Mouse (Mus musculus) c-Kit-positive CD71-positive TER-119-positive erythroid progenitor cells, embryonic 14.5 days (primary cell): ENCODE data around the gene Arid5b.

Experiments used
- DNase-seq: peaks from one replicate; pipeline ENCODE4 v3.0.0-alpha.2; 2013; ENCODE audit warnings: low spot score

The Arid5b gene

GRCm38 (mm10) chr10:68236956-68237455 is 41.5 kb downstream of the Arid5b start:
- no peak for DNase-seq

- DNase-seq, result no peak
Observed at GRCm38 (mm10) chr10:68231385-68232182, 47.0 kb downstream of the Arid5b start.

GRCm38 (mm10) chr10:68230653-68231384 is 47.7 kb downstream of the Arid5b start:
- DNase-seq, result no peak

DNA sequence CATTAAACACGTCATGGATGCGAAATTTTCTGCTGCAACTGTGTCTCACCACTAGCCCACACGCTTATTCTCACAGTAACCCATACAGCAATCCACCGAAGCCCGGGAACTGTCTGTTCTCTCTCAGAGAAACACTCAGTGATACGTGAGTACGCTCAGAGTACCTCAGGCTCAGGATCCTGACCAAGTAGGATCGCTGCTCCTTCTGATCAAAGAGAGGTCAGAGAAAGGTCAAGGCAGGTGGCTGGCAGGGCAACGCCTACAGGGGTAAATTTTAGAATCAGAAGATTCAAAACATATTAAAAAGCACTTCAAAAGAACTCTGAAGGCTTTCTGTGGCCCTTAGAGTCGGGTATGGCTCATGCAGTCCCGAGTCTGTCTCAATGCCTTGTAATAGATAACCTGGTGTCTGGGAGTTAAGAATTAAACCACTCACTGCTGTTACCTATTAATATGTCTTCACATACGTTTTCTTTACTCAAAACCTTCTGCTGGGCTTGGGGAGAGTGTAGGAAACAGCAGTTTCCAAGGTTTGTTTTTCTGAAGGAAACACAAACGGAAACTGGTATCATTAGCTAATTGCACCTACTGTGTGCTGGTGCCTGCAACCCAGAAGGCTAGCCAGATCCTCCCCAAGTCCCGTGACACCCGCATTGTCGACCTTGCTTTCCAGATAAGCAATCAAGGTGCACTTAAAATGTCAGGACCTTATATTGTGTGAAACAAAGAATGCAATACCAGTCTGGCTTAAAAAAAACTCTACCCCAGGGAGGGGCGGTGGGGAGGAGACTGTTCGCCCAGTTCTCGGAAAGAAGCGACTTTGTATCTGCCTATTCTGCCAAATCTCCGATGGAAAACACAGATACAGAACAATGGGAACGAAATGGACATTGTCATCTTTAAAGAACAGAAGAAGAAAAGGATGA is 48.6 kb downstream of the Arid5b start:
- no peak for DNase-seq

DNA sequence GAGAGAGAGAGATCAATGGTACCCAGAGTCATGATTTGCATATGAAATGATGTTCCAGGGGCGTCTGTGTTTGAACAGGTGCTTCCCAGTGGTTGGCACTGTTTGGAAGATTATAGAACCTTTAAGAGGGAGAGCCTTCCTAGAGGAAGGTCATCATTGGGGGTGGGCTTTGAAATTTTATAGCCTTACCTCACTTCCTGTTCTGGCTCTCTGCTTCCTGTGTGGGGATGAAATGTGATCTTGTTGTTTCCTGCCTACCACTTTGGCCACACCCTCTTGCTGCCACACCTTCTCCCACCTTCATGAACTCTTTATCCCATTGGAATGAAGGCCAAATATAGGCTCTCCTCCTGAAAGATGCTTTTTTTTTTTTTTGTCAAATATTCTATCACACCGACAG is 55.9 kb downstream of the Arid5b start:
- DNase-seq, result no peak

DNA sequence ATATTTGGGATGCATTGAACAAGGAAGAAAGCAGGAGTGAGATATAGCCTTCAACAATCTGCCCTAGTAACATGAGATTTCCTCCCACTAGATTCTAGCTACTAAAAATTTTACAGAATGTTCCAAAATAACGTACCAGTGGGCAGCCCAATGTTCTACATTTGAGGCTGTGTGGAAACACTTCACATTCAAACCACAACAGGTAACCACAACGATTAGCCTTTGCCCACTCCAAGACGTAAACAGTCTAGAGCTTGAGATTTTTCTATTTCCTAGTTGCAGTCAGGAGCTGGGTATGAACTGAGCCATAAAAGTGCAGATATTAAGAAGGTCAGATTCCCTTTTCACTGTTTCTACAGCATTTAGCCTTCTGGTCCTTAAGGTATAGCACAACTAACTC is 56.5 kb downstream of the Arid5b start:
- DNase-seq, result no peak

DNA sequence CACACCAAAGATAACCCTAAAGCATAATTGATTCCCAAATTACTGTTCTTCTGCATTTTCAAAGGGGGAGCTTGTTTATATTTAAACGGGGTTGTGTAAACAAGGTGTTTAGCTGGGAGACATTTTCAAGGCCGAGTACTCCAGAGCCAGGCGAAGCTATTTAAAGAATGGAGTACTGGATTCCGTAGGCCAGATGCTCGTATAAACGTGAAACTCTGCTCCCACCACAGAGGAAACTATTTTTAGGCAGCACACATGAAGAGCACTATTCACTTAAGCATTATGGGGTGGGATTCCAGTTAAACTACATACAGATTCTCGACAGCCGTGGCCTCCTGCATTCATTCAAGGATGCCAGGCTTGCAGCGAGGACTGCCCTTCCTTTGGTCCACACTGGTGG is 59.2 kb downstream of the Arid5b start:
- DNase-seq, result no peak

GRCm38 (mm10) chr10:68218678-68219077 is 59.9 kb downstream of the Arid5b start:
- DNase-seq, result no peak

- no peak for DNase-seq
Observed at GRCm38 (mm10) chr10:68214809-68215468, 63.6 kb downstream of the Arid5b start.

DNA sequence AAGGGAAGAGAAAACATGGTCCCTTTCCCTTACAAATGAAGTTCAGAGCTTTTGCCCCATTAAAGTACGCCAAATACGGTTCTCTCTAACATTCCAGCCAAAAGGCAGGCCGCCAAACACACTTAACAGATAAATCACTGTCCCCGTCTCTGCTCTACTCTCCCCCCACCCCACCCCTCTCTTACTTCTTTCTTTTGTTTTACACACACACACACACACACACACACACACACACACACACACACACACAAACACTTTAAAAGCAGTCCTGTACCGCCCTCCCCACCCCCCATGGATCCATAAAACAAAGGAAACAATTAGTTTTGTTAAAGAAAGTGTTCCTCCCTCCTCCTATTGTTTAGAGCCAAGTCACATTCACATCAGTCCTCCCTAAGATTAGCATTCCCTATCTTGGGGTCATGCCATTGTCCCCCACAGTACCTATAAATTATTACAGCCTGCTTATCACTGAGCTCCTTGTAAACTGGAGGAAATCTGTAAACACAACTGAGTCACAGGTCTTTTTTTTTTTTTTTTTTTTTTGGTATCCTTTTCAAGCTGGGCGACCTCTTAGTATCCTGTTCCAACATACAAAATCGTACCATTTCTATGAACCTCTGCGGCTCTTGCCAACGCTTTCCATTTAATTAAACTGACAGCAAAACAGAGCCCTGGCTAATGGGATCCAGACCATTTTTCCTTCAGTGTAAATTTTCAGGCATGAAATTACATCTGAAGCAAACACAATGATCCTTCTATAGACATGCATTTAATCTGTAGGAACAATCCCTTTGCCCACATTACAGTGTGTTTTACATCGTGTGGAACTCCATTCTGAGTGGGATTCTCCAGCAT is 66.3 kb downstream of the Arid5b start:
- DNase-seq, result no peak

GRCm38 (mm10) chr10:68211514-68211913 is 67.0 kb downstream of the Arid5b start:
- no peak for DNase-seq

GRCm38 (mm10) chr10:68210025-68210642 is 68.4 kb downstream of the Arid5b start:
- no peak for DNase-seq

DNA sequence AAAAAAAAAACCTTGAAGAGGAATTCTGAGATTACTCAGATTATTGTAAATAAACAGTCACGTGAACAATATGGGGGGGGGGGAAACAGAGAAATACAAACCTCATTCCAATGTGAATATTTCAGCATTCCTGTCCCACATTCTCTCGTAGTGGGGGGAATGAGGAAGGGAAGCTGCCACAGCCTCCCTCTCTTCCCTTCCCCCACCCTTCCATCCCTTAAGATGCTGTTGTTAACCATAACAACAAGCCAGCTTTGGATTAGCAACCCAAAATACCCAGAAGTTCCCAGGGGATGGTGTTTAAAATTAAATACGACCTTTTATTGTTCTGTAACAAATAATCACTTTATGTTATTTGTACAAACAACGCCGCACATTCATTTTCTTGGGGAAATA is 69.9 kb downstream of the Arid5b start:
- DNase-seq, result no peak

GRCm38 (mm10) chr10:68207803-68208669 is 70.5 kb downstream of the Arid5b start:
- DNase-seq, result no peak

- no peak for DNase-seq
Observed at GRCm38 (mm10) chr10:68204391-68204790, 74.1 kb downstream of the Arid5b start.

DNA sequence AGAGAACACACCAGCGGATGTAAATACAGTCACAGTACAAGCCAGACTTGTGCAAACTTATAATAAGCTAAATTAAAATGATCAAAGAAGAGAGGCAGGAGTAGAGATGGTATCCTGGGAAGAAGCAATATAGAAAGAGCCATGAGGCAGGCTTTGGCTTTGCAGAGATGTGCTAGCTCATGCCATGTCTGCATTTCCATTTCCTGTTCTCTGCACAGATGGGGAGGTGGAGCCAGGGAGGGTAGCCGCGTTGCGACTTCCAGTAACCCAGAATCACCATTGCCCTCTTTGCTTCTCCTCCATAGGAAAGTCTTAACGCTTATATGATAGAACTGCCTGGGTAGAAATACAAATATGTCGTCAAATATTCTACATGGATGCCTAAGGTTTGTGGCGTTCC is 74.7 kb downstream of the Arid5b start:
- DNase-seq, result no peak

DNA sequence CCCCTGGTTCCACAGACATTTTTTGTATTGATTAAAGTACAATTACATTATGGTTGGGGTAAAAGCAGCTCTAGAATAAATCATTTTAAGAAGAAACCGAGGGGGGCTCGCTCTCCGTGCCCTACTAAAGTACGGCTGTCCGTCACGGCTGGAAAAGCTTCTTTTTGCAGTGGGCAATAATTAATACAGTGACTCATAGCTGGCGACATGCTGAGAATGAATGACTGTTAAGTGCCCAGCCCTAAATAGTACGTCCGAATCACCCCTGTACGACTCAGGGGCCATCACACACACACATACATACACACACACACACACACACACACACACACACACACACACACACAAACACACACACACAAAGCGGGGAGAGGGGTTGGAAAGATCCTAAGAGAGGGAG is 75.2 kb downstream of the Arid5b start:
- no peak for DNase-seq

DNA sequence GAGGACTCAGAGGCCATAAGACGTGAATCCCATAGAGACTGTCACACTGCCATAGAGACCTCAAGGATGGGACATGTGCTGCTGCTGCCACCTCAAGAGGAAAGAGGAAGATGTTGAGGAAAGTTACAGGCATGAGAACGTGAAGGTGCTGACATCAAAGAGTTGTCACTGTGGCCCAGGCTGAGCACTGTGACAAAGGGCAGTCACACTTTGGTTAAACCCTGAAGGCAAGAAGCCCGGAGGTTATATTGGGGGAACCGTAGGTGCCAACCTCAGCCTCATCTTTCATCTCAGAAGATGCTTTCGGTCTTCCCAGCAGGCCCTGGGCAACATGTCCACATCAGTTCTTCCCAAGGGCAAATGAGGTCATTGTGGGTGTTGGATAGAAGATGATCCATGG is 79.1 kb downstream of the Arid5b start:
- DNase-seq, result no peak

DNA sequence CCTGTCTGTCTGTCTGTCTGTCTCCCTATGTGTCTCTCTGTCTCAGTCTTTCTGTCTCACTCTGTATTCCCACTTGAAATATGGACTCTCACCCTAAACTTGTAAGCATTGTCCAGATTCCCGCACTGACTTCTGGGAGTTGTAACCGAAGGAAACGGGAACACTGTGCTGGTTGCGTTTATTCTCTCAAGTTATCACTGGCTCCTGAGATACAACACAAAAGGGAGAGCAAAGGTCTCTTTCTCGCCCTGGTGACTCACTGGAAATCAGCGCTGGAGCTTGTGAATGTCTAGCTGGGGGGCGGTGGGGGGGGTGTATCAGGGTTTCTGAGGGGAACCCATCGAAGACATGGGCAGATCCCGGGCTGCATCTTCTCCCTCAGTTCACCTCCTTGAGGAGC is 82.2 kb downstream of the Arid5b start:
- DNase-seq, result no peak
